Mouse (Mus musculus): ENCODE results near the gene Fbxl13.

GRCm38 (mm10) chr5:21509801-21510200 is 135.6 kb downstream of the Fbxl13 start:
- TF ChIP-seq GATA2 (IDR thresholded peaks at IDR 0.05; ENCODE audit: borderline replicate concordance, low read depth, low read length): no peak
- TF ChIP-seq CTCF (IDR thresholded peaks at IDR 0.05; ENCODE audit: low read depth, low read length): no peak
- no peak for TF ChIP-seq POLR2AphosphoS5 (IDR thresholded peaks at IDR 0.05; ENCODE audit: insufficient replicate concordance, low read depth, low read length)
- TF ChIP-seq GATA1 (IDR thresholded peaks at IDR 0.05; ENCODE audit: borderline replicate concordance, low read length): no peak
- TF ChIP-seq TAL1 (conservative IDR thresholded peaks at IDR 0.05; ENCODE audit: low read depth, low read length): no peak

Data from G1E (cell line).